Mouse (Mus musculus) limb, embryonic 11.5 days (tissue): ENCODE measurements at regions not wholly inside any gene's neighbourhood (a gene's known extent, or its start where the extent isn't known, plus 50 kb on each side); places are given as distances from the start of the nearest gene placed in this dataset.
A peak's percentile ranks its signal among the peaks of the same experiment; 100 is the strongest.
"Not testable (repeated sequence)": the region's sequence is repeated elsewhere in the genome, so short reads cannot be mapped to it uniquely, and the experiment has no call there.

Experiments used
- ATAC-seq: fragments of 200-750 bp; cut with Nextera tagmentation; 2 replicates; pipeline ENCODE4 v1.8.0; 2017; ENCODE audit warnings: low read depth; ENCODE audit not compliant: insufficient number of reproducible peaks, low FRiP score, low TSS enrichment
- DNase-seq: peaks from one replicate; pipeline ENCODE4 v3.0.0-alpha.2; 2015; ENCODE audit warnings: low spot score
- H3K27ac ChIP-seq: fragments of 300-500 bp; sonication (generic); replicated peaks from 2 replicates; pipeline ENCODE4 v1.5.1; 2014; ENCODE audit warnings: low read depth, mild to moderate bottlenecking, low read length
- H3K27me3 ChIP-seq: fragments of 300-500 bp; sonication (generic); 2 replicates; pipeline ENCODE4 v1.6.1; 2014; ENCODE audit warnings: mild to moderate bottlenecking, low read length, mixed read lengths; ENCODE audit not compliant: control insufficient read depth, insufficient read depth
- H3K36me3 ChIP-seq: fragments of 300-500 bp; sonication (generic); 2 replicates; pipeline ENCODE4 v1.6.1; 2014; ENCODE audit warnings: mild to moderate bottlenecking, low read length, moderate library complexity, mixed read lengths; ENCODE audit not compliant: control insufficient read depth, insufficient read depth
- H3K4me1 ChIP-seq: fragments of 300-500 bp; sonication (generic); 2 replicates; pipeline ENCODE4 v1.6.1; 2014; ENCODE audit warnings: low read length, mixed read lengths; ENCODE audit not compliant: control insufficient read depth, insufficient read depth
- H3K4me2 ChIP-seq: fragments of 300-500 bp; sonication (generic); 2 replicates; pipeline ENCODE4 v1.6.1; 2014; ENCODE audit warnings: low read depth, mild to moderate bottlenecking, moderate library complexity; ENCODE audit not compliant: severe bottlenecking
- H3K4me3 ChIP-seq: fragments of 300-500 bp; sonication (generic); 2 replicates; pipeline ENCODE4 v1.5.1; 2014; ENCODE audit warnings: low read depth, low read length
- H3K9ac ChIP-seq: fragments of 300-500 bp; sonication (generic); 2 replicates; pipeline ENCODE4 v1.6.1; 2014; ENCODE audit warnings: mild to moderate bottlenecking, low read length
- H3K9me3 ChIP-seq: fragments of 300-500 bp; sonication (generic); 2 replicates; pipeline ENCODE4 v1.6.1; 2016; ENCODE audit warnings: low read length; ENCODE audit not compliant: control insufficient read depth
- WGBS: fragments of 180-500 bp; shearing (Covaris S2); extraction: QIAGEN DNeasy Blood & Tissue Kit; methylation state at CpG from one replicate; pipeline ENCODE4 v1.1.7; 2014; 5-methylcytosine and 5-hydroxymethylcytosine counted together

DNA sequence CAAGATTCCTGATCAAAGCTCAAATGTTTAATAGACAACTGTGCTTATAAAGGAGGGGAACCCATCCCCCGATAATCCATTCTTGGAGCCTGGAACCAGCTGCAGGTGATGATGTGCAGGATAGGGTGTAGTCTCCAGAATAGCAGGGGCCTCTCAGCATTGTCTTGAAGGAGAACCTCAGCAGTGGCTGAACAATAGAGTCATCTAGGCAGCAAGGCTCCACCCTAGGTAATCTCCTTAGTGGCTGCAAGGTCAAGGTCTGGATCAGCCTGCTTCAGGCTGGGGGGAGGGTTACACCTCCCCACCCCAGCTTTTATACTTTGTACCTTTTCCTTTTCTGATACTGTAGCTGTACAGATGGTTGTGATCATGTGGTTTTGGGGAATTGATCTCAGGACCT lies 116.8 kb upstream of the Mettl4 start:
- no peak overlapping the region for H3K4me3 ChIP-seq
- 100% methylated on average over 1 of the region's 1 CpGs for WGBS
- no peaks in the 10 kb centered on the region for H3K27me3 ChIP-seq
- H3K36me3 ChIP-seq: no peaks in the 10 kb centered on the region
- no peaks in the 10 kb centered on the region for H3K4me1 ChIP-seq
- H3K4me2 ChIP-seq: no peak overlapping the region
- DNase-seq (no peak), ATAC-seq (no peak)
- no peak overlapping the region for H3K9ac ChIP-seq
- H3K9me3 ChIP-seq: no peaks in the 10 kb centered on the region
- H3K27ac ChIP-seq: no peak overlapping the region

DNA sequence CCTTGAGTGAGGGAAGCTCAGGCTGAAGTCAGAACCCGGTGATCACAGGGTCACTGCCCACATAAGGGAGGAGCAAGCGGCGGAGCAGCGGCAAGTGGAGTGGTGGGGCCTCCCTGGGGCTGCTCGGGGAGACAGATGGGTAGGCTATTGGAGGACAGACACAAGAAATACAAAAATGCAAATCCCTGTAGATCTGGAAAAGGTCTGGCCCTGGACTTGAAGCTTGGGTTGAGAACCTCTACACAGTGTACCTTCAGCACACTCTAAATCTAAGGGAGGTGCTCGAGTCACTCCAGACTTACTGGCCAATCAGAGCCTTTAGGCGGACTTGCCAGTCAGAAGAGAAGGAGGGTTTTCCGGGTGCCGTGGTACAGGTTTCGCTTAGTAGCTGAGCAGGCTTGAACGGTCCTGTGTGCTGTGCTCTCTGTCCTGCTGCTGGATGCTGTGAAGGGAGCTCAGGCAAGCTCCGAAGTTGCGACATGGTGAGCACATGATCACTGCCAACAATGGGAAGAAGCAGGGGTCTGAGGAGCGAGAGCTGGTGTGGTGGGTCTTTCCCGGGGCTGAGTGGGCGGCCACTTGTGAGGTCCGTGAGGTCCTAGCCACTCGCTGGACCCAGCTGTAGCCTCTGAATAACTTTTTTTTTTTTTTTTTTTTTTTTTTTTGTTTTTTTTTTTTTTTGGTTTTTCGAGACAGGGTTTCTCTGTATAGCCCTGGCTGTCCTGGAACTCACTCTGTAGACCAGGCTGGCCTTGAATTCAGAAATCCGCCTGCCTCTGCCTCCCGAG lies 114.9 kb upstream of the Mettl4 start:
- H3K9me3 ChIP-seq, H3K36me3 ChIP-seq, H3K4me1 ChIP-seq, H3K27ac ChIP-seq, H3K27me3 ChIP-seq: not testable (repeated sequence)
- peak; percentile 95 for ATAC-seq
- peak overlapping the region; percentile 64 for H3K9ac ChIP-seq
- 17% methylated on average over 21 of the region's 21 CpGs for WGBS
- peak overlapping the region; percentile 43 for H3K4me3 ChIP-seq
- peak overlapping the region; percentile 36; the same call in 1 of the 2 replicates for H3K4me2 ChIP-seq
- peak; percentile 82 for DNase-seq

DNA sequence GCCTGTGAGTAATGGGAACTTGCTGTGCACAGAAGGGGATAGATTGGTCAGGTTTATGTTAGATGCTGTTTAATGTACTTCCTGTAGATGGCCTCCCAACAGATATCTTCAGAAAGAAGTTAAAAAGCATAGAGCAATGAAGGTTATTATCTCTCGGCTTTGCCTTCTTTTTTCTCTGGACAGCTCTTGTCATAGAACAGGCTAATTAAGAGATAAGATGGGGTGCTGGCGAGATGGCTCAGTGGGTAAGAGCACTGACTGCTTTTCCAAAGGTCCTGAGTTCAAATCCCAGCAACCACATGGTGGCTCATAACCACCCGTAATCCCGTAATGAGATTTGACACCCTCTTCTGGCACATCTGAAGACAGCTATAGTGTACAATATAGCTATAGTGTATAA lies 104.9 kb upstream of the Mettl4 start:
- not testable (repeated sequence) for H3K4me1 ChIP-seq, H3K36me3 ChIP-seq, ATAC-seq, H3K27me3 ChIP-seq, DNase-seq, H3K4me2 ChIP-seq, H3K27ac ChIP-seq, H3K4me3 ChIP-seq, H3K9me3 ChIP-seq, H3K9ac ChIP-seq
- WGBS: 91% methylated on average over 4 of the region's 4 CpGs

DNA sequence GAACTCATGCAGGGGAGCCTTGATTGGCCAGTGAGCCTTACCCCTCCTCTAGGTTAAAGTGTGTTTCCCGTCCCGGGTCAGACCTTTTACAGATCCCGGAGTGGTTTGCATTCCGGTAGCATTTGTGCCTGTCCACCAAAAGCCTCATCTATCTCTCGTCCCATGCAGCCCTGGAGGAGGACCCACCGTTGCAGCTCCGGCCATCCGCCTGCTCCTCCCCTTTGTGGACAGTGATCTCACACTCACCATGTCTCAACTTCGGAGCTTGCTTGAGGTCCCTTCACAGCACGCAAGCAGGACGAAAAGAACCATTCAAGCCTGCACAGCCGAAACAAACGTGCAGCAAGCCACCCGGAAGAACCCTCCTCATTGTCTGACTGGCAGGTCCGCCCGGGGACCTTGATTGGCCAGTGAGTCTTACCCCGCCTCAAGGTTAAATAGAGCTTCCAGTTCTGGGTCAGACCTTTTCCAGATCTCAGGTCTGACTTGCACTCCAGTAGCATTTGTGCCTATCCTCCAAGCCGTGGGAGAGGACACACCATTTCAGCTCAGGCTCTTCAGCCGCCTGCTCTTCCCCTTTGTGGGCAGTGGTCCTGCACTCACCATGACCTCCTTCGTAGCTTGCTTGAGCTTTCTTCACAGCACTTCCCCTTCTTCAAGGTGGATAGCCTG lies 84.8 kb upstream of the Mettl4 start:
- Histone ChIP-seq H3K27me3 (no peaks in the 10 kb centered on the region), H3K4me3 (peak overlapping the region; percentile 66), H3K4me2 (peak overlapping the region; percentile 69), H3K36me3 (no peaks in the 10 kb centered on the region), H3K9me3 (no peaks in the 10 kb centered on the region), H3K9ac (peak overlapping the region; percentile 69), H3K27ac (0 out of 2 replicates have a peak overlapping the region, but pooled peaks have one; percentile 48), H3K4me1 (no peaks in the 10 kb centered on the region)
- 1% methylated on average over 20 of the region's 20 CpGs for WGBS
- DNase-seq (peak; percentile 83), ATAC-seq (peak; percentile 93)

DNA sequence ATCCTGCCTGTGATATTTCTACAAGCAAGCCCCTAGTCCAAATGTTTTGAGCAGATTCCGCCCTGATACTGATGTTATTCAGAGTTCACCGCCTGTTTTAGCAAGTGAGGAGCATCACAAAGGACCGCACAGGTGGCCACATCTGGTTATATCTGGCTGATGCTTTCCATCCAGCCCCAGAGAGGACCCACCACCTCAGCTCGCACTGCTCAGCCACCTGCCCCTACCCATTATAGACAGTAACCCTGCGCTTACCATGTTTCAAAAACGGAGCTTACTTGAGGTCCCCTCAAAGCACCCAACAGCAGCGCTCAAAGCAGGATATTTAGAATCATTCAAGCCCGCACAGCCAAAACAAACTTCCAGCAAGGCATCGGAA lies 84.2 kb upstream of the Mettl4 start:
- not testable (repeated sequence) for H3K27me3 ChIP-seq, H3K36me3 ChIP-seq, DNase-seq, H3K4me1 ChIP-seq, H3K27ac ChIP-seq, H3K9me3 ChIP-seq
- Histone ChIP-seq H3K9ac (peak overlapping the region; percentile 69), H3K4me2 (peak overlapping the region; percentile 69), H3K4me3 (peak overlapping the region; percentile 66)
- ATAC-seq: peak; percentile 45; the same call in 1 of the 2 replicates
- WGBS: 9% methylated on average over 9 of the region's 9 CpGs

DNA sequence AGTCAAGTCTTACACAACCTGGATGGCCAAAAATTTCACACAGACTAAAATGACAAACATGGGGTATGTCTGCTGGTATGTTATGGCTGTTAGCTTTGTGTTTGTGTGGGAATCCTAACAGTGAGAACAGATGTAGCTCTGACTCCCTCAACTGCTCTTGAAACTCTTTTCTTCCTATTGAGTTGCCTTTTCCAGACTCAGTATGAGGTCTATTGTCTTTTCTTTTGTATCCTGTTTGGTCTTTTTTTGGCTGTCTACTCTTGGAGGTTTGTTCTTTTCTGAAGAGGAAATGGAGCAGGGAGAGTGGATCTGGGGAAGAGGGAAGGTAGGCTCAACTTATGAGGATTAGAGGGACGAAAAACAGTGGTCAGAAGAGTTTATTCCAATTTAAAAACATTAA lies 76.6 kb upstream of the Mettl4 start:
- not testable (repeated sequence) for H3K9me3 ChIP-seq, H3K27ac ChIP-seq, H3K4me1 ChIP-seq, H3K9ac ChIP-seq, H3K27me3 ChIP-seq, H3K4me2 ChIP-seq, DNase-seq, H3K4me3 ChIP-seq, H3K36me3 ChIP-seq, ATAC-seq
- 86% methylated on average over 1 of the region's 1 CpGs for WGBS

DNA sequence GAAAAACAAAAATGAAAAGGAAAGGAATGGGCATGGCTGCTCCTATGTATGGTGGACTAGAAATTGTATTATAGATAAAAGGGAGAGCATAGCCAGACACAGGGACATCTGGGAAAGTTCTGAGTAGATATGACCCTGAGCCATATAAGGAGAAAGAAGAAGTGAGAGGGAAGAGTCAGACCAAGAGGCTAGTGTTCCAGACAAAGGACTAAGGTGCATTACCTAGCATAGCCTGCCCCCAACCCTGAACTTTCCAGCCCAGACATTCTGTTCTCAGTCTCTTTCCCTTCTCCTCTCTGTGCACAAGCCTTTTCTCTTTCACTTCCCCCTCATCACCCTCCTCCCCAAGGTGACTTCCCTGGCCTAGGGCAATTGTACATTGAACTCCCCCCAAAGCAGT lies 58.9 kb upstream of the Mettl4 start:
- ATAC-seq: no peak
- Histone ChIP-seq H3K9me3 (no peaks in the 10 kb centered on the region; the same call in 1 of the 2 replicates), H3K27me3 (no peaks in the 10 kb centered on the region), H3K27ac (no peak overlapping the region), H3K4me3 (no peak overlapping the region), H3K9ac (no peak overlapping the region), H3K36me3 (no peaks in the 10 kb centered on the region), H3K4me2 (no peak overlapping the region), H3K4me1 (no peaks in the 10 kb centered on the region)
- DNase-seq: no peak
